Mouse (Mus musculus) CD4-positive helper T cell, adult 2 months (primary cell): ENCODE results near the gene Nfix.

Source experiments
- DNase-seq: peaks from one replicate; pipeline ENCODE4 v3.0.0-alpha.2; 2012; ENCODE audit warnings: low read depth, missing footprints, low spot score

Gene Nfix

DNA sequence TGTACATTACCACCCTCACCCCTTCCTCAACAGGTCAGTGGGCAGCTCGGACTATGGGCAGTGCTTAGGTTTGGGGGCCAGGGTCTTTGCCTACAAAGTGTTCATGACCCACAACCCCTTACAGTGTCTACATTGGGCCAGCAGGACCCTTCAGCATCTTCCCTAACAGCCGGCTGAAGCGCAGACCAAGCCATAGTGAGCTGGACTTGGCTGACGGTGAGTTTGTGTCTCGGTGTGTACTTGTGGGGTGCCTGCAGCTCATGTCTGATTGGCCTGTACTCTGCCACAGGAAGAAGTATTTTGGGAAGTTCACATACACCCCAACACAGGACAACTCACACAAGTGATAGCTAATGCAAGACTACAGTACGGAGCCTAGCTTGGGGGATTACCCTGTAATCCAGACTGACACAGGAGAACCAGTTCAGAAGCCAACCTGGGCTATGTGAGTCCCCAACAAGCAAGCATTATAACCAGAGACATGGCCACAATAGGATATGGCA is 97.1 kb downstream of the Nfix start:
- no peak for DNase-seq

DNA sequence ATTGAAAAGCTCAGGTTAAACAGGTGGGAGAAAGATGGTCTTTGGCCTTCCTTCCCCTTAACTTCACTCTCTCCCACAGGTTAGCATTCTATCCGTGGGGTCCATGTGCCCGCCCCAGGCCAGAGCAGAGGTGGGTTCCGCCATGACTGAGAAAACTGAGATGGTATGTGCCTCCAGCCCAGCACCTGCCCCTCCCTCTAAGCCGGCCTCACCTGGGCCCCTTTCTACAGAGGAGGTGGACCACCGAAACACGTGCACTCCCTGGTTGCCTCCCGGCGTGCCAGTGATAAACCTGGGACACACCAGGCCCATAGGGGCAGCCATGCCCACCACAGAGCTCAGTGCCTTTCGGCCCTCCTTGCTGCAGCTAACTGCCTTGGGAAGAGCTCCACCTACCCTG is 97.6 kb downstream of the Nfix start:
- no peak for DNase-seq

DNA sequence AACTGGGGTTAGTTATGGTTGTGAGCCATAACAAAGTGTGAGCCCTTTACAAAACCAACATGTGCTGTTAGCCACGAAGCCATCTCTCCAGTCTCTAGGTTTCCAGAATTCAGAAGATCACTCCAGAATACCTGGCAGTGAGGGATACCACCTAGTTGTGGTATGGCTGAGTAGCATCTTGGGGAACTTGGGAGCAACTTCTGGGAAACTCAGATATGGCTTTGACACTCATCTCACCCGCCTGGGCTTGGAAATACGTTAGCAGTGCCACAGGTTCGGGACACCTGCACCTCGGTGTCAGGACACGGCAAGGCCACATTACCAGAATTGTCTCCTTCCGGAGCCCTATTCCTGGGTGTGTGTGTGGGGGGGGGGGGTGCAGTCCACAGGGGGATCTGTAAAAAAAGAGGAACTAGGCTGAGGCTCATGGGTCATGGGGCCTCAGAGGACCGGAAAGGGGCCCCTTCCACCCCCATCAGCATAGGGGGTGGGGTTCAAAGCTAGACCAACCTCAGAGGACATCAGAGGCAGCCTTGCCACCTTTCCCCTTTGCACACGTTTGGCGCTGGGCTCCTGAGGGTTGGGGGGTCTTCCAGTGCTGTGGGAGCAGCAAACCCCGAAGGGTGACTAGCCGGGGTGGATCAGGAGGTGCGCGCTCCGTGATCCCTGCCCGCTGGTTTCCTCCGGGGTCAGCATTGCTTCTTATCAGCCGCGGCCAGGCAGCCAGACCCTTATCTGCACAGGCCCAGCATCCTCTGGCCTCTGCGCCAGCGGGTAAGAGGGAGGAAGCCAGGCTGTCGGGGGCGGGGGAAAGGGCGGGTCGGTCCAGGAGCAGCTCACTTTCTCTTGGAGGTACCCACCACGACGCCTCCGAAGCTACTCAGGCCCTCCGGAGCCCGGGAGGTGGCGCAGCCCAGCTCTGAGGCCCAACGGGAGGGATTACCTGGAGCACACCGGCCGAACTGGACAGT is 98.9 kb downstream of the Nfix start, which contains the start of gene Lyl1:
Gene Lyl1, plus strand, starts transcription at position 517 of the 971 bp plus-strand sequence.
- DNase-seq: peak; percentile 59

DNA sequence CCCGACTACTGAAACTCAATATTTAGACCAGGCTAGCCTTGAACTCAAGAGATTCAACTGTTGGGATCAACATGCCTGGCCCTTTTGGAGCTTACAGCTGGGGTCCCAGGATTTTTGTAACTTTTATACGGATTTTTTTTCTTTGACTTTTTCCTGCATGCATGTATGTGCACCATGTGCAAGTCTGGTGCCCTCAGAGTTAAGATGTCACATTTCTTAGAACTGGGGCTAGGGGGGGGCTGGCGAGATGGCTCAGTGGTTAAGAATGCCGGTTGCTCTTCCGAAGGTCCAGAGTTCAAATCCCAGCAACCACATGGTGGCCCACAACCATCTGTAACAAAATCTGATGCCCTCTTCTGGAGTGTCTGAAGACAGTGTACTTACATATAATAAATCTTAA is 99.6 kb downstream of the Nfix start:
- DNase-seq: no peak

DNA sequence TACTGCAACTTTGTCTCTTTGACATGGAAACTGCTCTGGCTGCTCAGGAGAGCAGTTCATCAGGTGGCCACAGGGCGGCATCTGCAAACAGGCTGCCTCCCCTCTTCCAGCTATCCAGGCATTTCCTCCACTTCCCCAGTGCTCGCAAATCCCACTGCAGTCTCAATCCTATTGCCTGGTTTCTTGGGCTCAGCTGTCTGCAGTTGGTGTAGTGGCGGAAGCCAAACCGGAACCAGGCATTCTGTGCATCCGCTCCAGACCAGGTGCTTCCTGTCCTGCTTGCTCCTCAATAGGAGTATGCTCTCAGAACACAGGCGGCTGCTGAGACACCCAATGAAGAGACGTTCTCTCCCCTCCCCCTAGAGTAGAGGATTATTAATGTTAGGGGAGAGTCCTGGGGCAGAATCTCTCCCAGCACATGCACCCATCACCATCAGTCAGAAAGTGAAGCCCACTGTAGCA is 100.3 kb downstream of the Nfix start:
- DNase-seq: peak; percentile 38

DNA sequence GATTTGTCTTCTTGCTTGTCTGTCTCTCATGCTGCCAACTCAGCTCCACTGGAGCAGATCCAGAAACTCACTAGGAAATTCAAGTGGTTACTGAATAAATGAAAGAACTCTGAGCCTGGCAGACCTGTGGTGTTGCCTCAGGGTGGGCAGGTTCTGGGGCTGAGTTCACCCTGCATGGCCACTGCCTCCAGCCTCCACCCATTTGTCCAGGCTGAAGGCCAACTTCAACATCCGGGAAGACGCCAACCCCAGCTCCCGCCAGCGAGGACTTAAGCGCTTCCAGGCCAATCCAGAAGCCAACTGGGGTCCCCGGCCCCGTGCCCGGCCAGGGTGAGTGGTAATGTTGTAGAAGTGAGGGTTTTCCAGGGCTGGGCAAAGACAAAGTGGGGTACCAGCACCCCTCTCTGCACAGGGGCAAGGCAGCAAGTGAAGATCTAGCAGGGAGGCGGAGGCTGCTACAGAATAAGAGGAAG is 101.2 kb downstream of the Nfix start:
- no peak for DNase-seq

DNA sequence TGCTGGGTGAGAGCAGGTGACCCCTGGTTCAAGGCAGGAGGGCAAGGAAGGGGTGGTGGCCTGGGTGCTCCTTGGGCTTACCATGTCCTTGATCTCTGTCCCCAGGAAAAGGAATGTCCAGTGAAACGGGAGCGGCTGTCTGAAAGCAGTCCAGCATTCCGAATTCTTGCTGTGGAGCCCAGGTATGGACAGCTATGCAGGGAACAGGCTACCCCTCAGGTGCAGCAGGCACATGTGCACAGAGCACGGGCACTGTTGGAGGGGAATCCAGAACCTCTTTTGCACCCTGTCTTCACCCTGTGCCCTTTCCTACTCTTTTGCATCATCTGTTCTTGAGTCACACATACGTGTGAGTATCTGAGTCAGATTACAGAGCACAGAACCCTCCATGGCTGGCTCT is 101.9 kb downstream of the Nfix start:
- DNase-seq: no peak

DNA sequence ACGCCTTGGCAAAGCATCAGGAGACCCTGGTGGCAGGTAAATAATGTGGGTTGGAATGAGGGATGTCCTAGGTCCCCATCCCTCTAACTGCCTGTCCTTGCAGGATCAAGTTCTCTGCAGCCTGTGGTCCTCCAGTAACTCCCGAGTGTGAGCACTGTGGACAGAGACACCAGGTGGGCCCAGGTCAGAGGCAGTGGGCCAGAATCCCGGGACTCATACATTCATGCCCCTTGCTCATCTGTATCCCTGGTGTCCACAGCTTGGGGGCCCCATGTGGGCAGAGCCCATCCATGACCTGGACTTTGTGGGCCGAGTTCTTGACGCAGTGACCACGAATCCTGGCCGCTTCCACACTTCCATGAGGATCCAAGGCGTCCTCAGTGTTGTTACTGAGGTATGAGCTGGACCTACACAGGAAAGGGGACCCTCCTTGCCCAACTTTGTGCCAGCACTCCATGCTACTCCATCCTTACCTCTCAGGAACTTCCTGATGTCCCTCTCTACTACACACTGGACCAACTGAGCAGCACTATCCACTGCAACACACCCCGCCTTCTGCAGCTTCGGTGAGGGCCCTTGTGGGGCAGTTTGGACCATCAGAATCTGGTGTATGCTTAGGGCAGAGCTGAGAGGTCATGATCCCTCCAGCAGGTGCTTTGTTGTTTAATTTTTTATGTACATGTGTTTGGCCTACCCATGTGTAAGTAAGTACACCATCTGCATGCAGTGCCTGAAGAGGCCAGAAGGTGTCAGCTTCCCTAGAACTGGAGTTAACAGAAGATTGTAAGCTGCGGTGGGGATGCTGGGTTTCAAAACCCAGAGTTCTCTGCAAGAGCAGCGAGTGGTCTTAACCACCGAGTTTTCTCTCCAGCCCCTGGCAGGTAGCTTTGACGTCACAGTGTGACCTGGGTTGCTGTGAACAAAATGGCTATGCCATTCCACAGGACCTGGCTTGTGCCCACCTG is 102.7 kb downstream of the Nfix start:
- peak; percentile 50 for DNase-seq

DNA sequence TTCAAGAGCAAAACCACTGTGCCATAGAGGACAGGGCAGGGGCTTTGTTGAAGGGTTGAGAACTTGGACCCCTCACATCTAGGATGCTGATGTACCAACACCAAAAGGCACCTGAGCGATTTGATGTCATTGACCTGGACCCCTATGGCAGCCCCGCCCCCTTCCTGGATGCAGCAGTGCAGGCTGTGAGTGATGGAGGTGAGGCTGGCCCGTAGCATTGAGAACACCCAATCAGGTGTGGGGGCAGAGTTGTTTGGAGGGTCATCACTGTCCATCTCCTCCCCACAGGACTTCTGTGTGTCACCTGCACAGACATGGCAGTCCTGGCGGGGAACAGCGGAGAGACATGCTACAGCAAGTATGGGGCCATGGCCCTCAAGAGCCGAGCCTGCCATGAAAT is 105.0 kb downstream of the Nfix start:
- no peak for DNase-seq

DNA sequence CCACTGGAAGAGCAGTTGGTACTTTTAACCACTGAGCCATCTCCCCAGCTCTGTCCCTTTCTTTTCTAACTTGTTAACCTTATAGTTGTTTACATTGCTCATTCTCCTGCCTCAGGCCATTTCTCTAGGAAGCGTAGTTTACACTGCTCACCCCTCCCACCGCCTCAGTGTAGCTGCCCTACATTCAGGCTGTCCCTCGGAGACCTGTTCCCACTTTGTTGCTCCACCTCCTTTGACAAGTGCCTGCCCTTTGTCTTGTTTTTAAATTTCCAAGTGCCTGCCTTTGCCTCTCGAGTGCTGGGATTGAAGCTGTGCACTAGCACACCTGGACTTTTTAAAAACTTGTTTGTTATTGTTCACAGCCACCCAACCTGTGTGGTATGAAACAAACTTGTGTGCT is 106.8 kb downstream of the Nfix start:
- no peak for DNase-seq

DNA sequence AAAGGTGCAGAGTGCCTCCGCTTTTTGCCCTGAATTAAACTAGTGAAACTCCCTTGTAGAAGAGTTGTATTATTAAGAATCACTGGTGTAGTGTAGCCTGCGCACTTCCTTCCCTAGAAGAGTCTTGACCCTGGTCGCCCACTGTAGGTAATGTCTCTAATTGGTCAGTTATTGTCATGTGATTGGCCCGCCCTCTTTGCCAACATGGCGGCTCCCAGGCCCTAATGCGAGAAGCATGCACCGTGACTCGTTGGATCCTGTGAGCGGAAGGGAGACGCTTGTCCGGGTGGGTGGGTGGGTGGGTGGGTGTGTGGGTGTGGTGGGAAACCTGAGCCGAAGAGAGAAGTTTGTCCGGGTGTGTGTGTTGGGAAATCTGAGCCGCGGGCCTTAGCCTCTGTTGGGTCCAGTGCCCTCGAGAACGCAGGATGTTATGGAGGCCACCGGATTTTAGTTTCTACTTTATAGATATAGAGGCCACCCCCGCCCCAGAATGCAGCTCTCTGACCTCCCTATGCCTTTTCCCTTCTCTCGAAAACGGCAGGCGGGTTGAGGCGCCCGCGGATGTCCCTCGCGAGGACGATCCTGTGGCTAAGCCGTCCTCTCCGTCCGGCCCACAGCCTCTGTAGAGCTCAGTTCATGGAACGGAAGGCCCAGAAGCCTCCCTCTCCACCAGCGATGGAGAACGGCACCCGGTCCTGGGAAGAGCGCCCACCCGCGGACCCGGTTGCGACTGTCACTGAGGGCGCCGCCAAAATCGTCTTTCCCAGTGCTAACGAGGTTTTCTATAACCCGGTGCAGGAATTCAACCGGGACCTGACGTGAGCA is 110.8 kb downstream of the Nfix start:
- peak; percentile 90 for DNase-seq

DNA sequence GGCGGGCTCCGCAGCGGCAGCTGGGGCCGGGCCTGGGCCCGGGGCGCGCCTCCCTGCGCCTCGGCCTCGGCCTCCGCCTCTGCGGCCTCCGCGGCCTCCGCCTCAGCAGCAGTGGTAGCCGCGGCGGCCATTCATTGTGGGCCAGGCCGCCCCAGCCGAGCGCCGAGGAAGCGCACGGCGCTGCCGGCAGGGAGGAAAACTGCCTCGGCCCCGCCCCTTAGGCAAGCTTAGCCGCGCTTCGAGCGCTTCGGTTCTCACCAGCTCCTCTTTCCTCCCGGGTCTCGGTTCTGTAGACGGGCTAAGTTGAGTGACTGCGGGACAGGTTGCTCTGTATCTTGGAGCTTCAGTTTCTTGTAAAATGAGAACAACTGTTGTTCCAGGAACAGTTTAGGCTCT is 112.4 kb downstream of the Nfix start, which contains the start of gene Nacc1:
Gene Nacc1, minus strand, starts transcription at position 158 of the 396 bp plus-strand sequence.
- peak; percentile 90 for DNase-seq

DNA sequence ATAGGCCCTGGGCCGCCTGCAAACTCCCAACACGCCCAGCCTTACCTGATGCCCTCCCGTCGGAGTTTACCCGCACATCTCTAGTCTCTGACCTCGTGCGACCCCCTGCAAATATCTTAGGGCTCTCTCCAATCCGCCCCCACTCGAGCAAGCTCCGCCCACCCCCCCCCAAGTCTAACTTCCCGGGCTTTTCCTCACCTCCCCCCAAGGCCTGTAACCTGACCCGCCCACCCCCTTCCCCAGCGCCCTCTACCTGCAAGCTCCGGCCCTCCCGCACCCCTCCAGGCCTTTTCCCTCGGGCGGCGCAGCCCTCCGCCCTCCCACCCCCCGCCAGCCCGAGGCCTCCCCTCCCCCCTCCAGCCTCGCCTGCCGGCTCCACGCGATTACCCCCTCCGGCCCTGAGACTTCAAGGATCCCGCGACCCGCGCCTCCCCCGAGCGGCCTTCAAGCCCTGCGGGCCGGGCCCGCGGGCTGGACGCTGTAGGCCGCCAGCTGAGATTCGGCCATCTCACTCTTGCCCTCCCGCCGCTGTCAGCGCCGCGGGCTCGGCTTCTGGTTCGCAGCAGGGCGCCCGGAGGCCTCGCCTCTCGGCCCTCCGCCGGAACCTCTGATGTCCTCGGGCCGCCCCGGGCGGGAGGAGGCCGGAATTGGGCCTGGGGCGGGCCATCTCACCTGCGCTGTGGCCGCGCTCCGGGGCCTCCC is 113.0 kb downstream of the Nfix start:
- DNase-seq: no peak

DNA sequence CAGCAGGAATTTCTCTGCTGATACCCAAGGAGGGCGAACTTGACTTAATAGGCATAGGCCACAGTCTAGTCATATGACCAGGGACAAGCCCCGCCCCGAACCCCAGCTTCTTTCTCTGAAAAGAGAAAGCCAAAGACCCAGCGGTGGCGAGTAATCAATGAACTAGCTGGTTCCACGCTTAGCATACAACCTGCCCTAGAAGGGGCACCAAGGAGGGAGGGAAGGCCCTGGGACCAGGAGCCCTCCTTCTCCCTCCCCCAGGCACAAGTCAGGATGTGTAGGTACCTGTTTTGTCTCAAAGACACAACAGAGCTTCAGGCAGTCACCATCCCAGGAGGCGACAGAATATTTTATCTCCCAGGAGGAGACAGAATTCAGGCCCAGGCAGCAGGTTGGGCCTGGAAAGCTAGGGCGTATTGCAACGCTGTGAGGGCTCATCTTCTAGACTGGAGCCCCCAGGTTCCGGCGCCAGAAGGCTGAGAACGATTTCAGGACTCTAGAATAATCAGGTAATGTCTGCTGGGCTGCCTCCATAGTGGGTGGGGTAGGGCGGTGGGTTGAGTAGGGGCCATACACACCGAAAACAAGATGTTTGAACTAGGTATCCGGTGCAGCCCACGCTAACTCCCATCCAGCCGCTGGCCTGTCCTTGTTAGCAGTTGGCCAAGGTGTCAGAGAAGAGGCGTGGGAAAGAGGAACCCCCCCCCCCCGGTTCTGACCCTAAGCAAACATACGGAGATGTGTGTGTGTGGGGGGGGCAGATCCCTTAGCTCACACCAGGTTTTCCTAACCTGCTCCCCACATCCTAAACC is 113.7 kb downstream of the Nfix start, which contains the start of gene Trmt1:
Gene Trmt1, plus strand, starts transcription at position 117 of the 812 bp plus-strand sequence.
- DNase-seq: peak; percentile 55

DNA sequence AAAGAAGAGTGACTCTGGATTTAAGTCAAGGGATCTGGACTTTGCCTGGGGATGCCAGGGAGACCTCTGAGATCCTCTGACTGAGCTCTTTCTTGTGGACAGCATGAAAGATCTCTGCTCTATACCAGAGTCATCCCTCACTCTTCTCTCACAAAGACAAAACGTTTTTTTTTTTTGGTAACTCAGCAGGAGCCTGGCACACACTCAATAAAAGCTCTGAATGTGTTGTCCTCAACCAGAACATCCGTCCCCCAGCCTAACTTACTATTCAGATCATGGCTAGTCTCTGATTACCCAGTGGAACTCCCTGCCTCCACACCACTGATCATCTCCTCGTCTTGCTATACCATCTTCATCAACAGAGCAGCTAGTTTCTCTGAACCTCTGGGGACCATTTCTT is 115.6 kb downstream of the Nfix start:
- no peak for DNase-seq

DNA sequence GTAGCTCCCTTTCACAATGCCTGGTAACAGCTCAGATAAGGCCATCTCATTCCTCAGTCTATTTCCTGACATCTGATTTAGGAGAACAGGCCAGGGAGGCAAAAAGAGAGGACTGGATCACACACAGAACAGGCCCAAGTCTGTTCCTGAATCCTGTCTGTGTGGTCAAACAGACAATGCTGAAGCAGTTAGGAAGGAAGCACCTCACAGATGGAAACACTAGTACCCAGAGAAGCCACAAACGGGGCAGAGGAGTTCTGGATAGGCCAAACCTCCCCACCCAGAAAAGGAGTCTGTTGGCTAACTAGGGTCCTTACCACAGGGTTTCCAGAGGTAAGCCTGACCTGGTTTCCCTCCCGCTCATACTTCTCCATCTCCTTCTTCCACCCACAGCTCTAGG is 117.9 kb downstream of the Nfix start:
- no peak for DNase-seq

DNA sequence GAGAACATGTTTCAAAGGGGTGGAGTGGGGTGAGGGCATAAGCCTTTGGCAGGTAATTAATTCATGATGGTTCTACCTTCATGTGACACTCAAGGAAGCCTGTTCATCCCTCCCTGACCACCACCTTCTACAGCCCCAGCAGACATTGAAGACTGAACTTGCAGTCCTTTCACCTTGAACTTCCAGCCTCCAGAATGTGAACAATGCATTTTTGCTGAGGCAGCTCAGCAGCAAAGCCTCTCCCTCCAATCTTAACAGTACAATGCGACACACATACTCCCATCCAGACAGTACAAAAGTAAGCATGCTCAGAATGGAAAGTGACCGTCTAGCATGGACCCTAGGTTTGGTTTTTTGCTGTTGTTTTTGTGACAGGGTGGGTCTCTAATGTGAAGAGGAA is 118.7 kb downstream of the Nfix start:
- no peak for DNase-seq

DNA sequence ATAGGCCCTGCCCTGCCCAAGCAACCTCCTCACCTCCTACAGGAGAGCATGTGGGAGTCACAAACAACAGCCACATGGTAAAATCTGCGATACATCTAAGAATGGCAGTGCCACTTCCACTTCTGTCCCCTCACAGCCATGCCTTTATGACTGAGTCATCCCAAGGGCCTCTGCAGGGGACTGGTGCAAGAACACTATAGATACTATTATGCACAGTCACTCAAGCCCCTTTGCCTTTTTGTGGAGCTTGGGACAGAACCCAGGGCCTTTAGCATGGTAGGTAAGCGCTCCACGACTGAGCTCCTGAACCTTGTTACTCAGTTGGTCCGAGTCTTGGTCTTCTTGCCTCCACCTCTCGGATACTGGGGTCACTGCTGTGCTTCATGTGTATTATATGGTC is 122.8 kb downstream of the Nfix start:
- DNase-seq: no peak
